13 mouse cellular contexts compared by ENCODE assay signal in the genomic region with DNA sequence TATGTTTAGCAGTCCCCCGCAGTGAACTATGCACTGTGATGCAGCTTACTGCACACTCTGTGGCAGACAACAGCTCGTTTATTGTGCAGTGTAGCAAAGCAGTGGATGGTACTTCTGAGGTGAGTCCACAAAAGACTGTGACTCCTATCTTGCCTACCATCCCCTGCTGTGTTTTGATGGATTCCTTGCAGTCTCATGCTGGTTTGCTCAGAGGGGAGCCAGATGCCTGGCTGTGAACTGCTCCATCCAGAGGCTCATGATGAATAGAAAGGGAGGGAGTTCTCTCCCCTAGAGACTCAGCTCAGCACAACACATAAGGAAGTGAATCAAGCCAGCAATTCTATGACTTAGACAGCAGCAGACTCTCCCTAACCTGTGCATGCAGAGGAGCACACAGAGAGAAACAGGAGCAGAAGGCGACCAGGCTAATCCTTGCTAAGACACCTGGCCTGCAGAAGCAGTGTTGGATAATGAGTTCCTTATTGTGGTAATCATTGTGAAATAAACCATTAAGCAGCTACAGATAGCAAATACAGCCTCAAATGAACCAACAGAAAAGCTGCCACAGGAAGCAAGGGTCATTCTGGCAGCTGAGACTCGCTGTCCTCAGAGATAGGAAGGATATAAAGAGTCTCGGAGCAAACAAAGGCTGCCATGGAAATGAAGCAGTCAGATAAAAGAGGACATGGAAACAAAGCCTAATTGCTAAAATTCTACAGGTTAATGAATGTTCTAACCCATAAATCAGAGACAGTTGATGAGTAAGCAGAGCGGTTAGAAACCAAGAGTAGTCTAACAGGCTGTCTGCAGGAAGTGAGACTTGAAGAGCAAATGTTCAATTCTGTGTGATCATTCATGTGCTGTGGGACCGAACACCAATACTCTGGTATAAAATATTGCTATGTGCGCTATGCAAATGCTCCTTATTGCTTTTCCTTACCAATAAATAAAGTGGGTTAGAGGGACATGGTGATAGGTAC.
A peak's percentile ranks its signal among the peaks of the same experiment; 100 is the strongest.
DNase-seq lines count a peak whose midpoint lies in the region; ATAC-seq lines count a peak whose summit lies in the region.
"Had no signal": no experiment of that assay in that cellular context is flagged by ENCODE, and none has a peak within 500 bp of the region (broad histone marks: within the 10 kb centered on the region; RNA-seq: fewer than 3 reads in every experiment).

No protein-coding gene starts in this region.

- intact Hi-C loops in heart, postnatal 25 days (cut with DNase I), result no loop called here

- no peaks in the 10 kb centered on the region for H3K27me3 ChIP-seq in heart, embryonic 11.5 days (ENCODE audit: control insufficient read depth, insufficient read depth, low read length)
- no peaks in the 10 kb centered on the region for H3K27me3 ChIP-seq in hindbrain, embryonic 15.5 days
- H3K27me3 ChIP-seq in neural tube, embryonic 12.5 days (replicated peaks), result no peaks in the 10 kb centered on the region
- H3K27me3 ChIP-seq: embryonic facial prominence, embryonic 12.5 days; heart, embryonic 13.5 days had no signal

- H3K27ac ChIP-seq in heart, embryonic 11.5 days (ENCODE audit: low read depth, low read length), result no peak overlapping the region
- H3K27ac ChIP-seq in hindbrain, embryonic 15.5 days (replicated peaks), result no peak overlapping the region
- H3K27ac ChIP-seq in neural tube, embryonic 12.5 days, result no peak overlapping the region
- H3K27ac ChIP-seq: embryonic facial prominence, embryonic 12.5 days; heart, embryonic 13.5 days had no signal

- no peak overlapping the region for H3K4me3 ChIP-seq in heart, embryonic 11.5 days (ENCODE audit: low read depth, low read length)
- no peak overlapping the region for H3K4me3 ChIP-seq in hindbrain, embryonic 15.5 days
- no peak overlapping the region for H3K4me3 ChIP-seq in neural tube, embryonic 12.5 days
- H3K4me3 ChIP-seq: embryonic facial prominence, embryonic 12.5 days; heart, embryonic 13.5 days had no signal

- WGBS in heart, embryonic 11.5 days (ENCODE audit: insufficient replicate concordance), result 51% methylated on average over 8 of the region's 8 CpGs
- WGBS in hindbrain, embryonic 15.5 days, result 35% methylated on average over 8 of the region's 8 CpGs
- WGBS in neural tube, embryonic 12.5 days, result 28% methylated on average over 8 of the region's 8 CpGs

- DNase-seq in heart, postnatal 25 days (ENCODE audit: low spot score), result no peak
- peak; percentile 68 for DNase-seq in ZHBTc4 (ENCODE audit: low read depth, low spot score)
- DNase-seq in adrenal gland, postnatal 14 days, result no peak
- DNase-seq in cerebellum, adult 18-20 months, result no peak
- no peak for DNase-seq in ovary, postnatal 14 days (ENCODE audit: low spot score)
- DNase-seq: adrenal gland, postnatal 25 days; lung, postnatal 36 days; spleen, adult 18-20 months had no signal

- H3K4me1 ChIP-seq in heart, embryonic 11.5 days (ENCODE audit: control insufficient read depth, insufficient read depth, low read length), result no peaks in the 10 kb centered on the region; the same call in 1 of the 2 replicates
- peaks cover 7% of the 10 kb centered on the region for H3K4me1 ChIP-seq in hindbrain, embryonic 15.5 days (replicated peaks)
- peaks cover 13% of the 10 kb centered on the region for H3K4me1 ChIP-seq in neural tube, embryonic 12.5 days

- no peak overlapping the region for H3K9ac ChIP-seq in heart, embryonic 11.5 days (ENCODE audit: low read depth, low read length)
- H3K9ac ChIP-seq in hindbrain, embryonic 15.5 days, result no peak overlapping the region
- H3K9ac ChIP-seq in neural tube, embryonic 12.5 days, result no peak overlapping the region
- H3K9ac ChIP-seq: embryonic facial prominence, embryonic 12.5 days; heart, embryonic 13.5 days had no signal

- no peak for ATAC-seq in heart, embryonic 11.5 days (replicated peaks; ENCODE audit: insufficient number of reproducible peaks, low FRiP score, low TSS enrichment)
- ATAC-seq in hindbrain, embryonic 15.5 days (ENCODE audit: low FRiP score, low read depth), result peak; percentile 83
- ATAC-seq in neural tube, embryonic 12.5 days (ENCODE audit: low FRiP score, low read depth), result peak; percentile 61; the same call in 1 of the 2 replicates

- no peaks in the 10 kb centered on the region for H3K36me3 ChIP-seq in heart, embryonic 11.5 days (ENCODE audit: control insufficient read depth, insufficient read depth, low read length)
- no peaks in the 10 kb centered on the region for H3K36me3 ChIP-seq in hindbrain, embryonic 15.5 days
- H3K36me3 ChIP-seq in neural tube, embryonic 12.5 days, result no peaks in the 10 kb centered on the region
- H3K36me3 ChIP-seq: embryonic facial prominence, embryonic 12.5 days; heart, embryonic 13.5 days had no signal

- H3K9me3 ChIP-seq in heart, embryonic 11.5 days (replicated peaks; ENCODE audit: control insufficient read depth, low read length), result no peaks in the 10 kb centered on the region
- H3K9me3 ChIP-seq in hindbrain, embryonic 15.5 days, result no peaks in the 10 kb centered on the region
- no peaks in the 10 kb centered on the region for H3K9me3 ChIP-seq in neural tube, embryonic 12.5 days
- H3K9me3 ChIP-seq: embryonic facial prominence, embryonic 12.5 days; heart, embryonic 13.5 days had no signal

- peak overlapping the region; percentile 14; the same call in 1 of the 2 replicates for H3K4me2 ChIP-seq in heart, embryonic 11.5 days
- H3K4me2 ChIP-seq in hindbrain, embryonic 15.5 days, result no peak overlapping the region
- H3K4me2 ChIP-seq in neural tube, embryonic 12.5 days (replicated peaks), result no peak overlapping the region
- H3K4me2 ChIP-seq: embryonic facial prominence, embryonic 12.5 days; heart, embryonic 13.5 days had no signal
